Mouse (Mus musculus): ENCODE measurements around the gene Exoc3. TPM values are rescaled to one million over a fixed set of nuclear protein-coding genes. Genes with fewer than 3 reads are reported as not detected.

Gene Exoc3
- 50.2 and 55.9 TPM in 2 replicates for polyA plus RNA-seq (2014; fragmentation: Nextera tagmentation; extraction: Ambion mirVana)

DNA sequence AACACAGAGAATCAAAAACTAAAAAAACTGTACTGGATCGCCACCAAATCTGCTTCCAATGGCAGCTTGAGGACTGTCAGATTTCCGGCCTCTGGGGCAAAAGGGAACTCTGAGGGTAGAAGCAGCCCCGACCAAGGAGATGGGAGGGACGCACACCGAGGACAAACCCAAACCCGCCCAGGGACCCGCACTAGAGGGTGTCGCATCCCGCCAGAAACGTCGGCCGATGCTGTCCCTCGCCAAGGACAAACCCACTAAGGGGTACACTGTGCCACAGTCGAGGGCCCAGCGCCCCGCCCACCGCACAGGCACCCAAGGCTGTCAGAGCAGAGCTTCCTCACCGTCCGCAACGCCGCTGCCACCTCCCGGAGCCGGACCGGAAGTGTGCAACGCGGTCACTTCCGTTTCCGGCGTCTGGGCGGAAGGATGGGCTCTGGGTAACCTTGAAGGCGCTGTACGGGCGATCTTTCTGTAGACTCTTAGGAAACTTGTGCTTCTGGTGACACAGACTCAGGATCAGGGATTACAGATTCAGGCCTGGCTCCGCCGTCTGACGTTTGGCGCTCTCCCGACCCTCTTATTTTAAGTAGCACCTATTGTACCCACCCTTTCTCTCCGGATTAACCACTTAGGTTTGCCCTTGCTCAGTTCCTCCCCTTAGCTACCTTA, at the start of gene Exoc3:
Exoc3 (minus strand) TSS at position 416 of the 669 bp plus-strand sequence.
- under 1% methylated on average over 39 of the region's 39 CpGs for WGBS
- peak within 1 kb of the TSS; percentile 63 for H3K9ac ChIP-seq (ENCODE audit: low read depth, low read length)
- peak within 1 kb of the TSS; percentile 72 for H3K4me3 ChIP-seq (ENCODE audit: low read depth, low read length)
- no peaks in the 10 kb centered on the region; the same call in 1 of the 2 replicates for H3K36me3 ChIP-seq (ENCODE audit: control insufficient read depth, insufficient read depth, low read length)
- peak within 1 kb of the TSS; percentile 91 for H3K4me2 ChIP-seq
- H3K27me3 ChIP-seq (replicated peaks; ENCODE audit: control insufficient read depth, insufficient read depth, low read length) = no peaks in the 10 kb centered on the region
- peak within 1 kb of the TSS; percentile 58 for H3K27ac ChIP-seq (ENCODE audit: low read depth, low read length)
- H3K9me3 ChIP-seq (ENCODE audit: control insufficient read depth, low read length) = no peaks in the 10 kb centered on the region
- peak; percentile 98 for ATAC-seq (replicated peaks; ENCODE audit: low FRiP score)
- DNase-seq (ENCODE audit: low spot score) = peak; percentile 90
- H3K4me1 ChIP-seq (replicated peaks; ENCODE audit: control insufficient read depth, insufficient read depth, low read length) = 0 out of 2 replicates have a peak, but pooled peaks cover 3% of the 10 kb centered on the region

GRCm38 (mm10) chr13:74246494-74246893, 38.0 kb upstream of the Exoc3 start:
- Histone ChIP-seq H3K27ac (ENCODE audit: low read depth, low read length) (no peak overlapping the region), H3K4me1 (replicated peaks; ENCODE audit: control insufficient read depth, insufficient read depth, low read length) (peaks cover 7% of the 10 kb centered on the region; the same call in 1 of the 2 replicates), H3K27me3 (replicated peaks; ENCODE audit: control insufficient read depth, insufficient read depth, low read length) (no peaks in the 10 kb centered on the region), H3K9ac (ENCODE audit: low read depth, low read length) (no peak overlapping the region), H3K9me3 (ENCODE audit: control insufficient read depth, low read length) (no peaks in the 10 kb centered on the region), H3K4me3 (ENCODE audit: low read depth, low read length) (no peak overlapping the region), H3K4me2 (no peak overlapping the region), H3K36me3 (ENCODE audit: control insufficient read depth, insufficient read depth, low read length) (no peaks in the 10 kb centered on the region)
- DNase-seq (ENCODE audit: low spot score) = no peak
- peak; percentile 86 for ATAC-seq (replicated peaks; ENCODE audit: low FRiP score)

- Histone ChIP-seq H3K9me3 (ENCODE audit: control insufficient read depth, low read length) (no peaks in the 10 kb centered on the region), H3K36me3 (ENCODE audit: control insufficient read depth, insufficient read depth, low read length) (no peaks in the 10 kb centered on the region), H3K27ac (ENCODE audit: low read depth, low read length) (no peak overlapping the region), H3K9ac (ENCODE audit: low read depth, low read length) (no peak overlapping the region), H3K4me2 (no peak overlapping the region; the same call in 1 of the 2 replicates), H3K4me3 (ENCODE audit: low read depth, low read length) (no peak overlapping the region), H3K4me1 (replicated peaks; ENCODE audit: control insufficient read depth, insufficient read depth, low read length) (peaks cover 7% of the 10 kb centered on the region; the same call in 1 of the 2 replicates), H3K27me3 (replicated peaks; ENCODE audit: control insufficient read depth, insufficient read depth, low read length) (no peaks in the 10 kb centered on the region)
- ATAC-seq (replicated peaks; ENCODE audit: low FRiP score) (peak; percentile 57; the same call in 1 of the 2 replicates), DNase-seq (ENCODE audit: low spot score) (no peak)
- 59% methylated on average over 4 of the region's 4 CpGs for WGBS
Observed at GRCm38 (mm10) chr13:74245899-74246231, 37.3 kb upstream of the Exoc3 start.

DNA sequence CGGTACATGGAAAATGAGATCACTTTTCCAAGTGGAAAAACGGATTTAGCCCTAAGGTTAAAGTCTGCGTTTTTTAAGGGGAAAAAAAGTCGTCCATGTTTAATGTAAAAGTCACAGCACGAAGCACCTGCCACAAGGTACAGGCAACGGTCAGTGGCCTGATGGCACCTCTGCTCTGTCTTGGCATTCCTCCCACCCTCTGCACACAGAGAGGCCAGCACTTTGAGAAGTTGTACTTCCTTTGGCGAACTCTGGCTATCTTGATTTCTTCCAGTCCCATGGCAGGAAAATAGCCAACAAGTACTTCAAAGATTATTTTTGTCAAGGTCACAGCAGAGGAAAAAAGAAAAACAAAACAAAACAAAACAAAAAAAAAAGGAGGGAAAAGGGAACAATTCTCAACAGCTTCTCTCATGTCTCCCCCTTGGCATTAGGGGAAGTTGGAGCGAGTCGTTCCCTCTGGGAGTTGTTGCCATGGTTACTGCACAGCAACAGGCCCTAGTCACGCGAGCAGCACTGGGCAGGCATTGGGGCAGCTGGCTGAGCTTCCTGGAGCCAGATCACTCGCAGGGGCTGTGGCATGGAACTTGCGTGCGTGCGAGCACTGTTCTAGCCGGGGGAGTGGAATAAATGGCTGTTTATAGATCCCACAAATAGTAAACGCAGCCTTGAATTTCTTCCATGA, 36.8 kb upstream of the Exoc3 start:
- 47% methylated on average over 17 of the region's 17 CpGs for WGBS
- peak; percentile 36 for DNase-seq (ENCODE audit: low spot score)
- no peak overlapping the region for H3K27ac ChIP-seq (ENCODE audit: low read depth, low read length)
- peak; percentile 61; the same call in 1 of the 2 replicates for ATAC-seq (replicated peaks; ENCODE audit: low FRiP score)
- peaks cover 7% of the 10 kb centered on the region; the same call in 1 of the 2 replicates for H3K4me1 ChIP-seq (replicated peaks; ENCODE audit: control insufficient read depth, insufficient read depth, low read length)
- no peak overlapping the region for H3K9ac ChIP-seq (ENCODE audit: low read depth, low read length)
- no peak overlapping the region; the same call in 1 of the 2 replicates for H3K4me2 ChIP-seq
- no peaks in the 10 kb centered on the region for H3K36me3 ChIP-seq (ENCODE audit: control insufficient read depth, insufficient read depth, low read length)
- H3K9me3 ChIP-seq (ENCODE audit: control insufficient read depth, low read length) = no peaks in the 10 kb centered on the region
- H3K4me3 ChIP-seq (ENCODE audit: low read depth, low read length) = no peak overlapping the region
- no peaks in the 10 kb centered on the region for H3K27me3 ChIP-seq (replicated peaks; ENCODE audit: control insufficient read depth, insufficient read depth, low read length)

DNA sequence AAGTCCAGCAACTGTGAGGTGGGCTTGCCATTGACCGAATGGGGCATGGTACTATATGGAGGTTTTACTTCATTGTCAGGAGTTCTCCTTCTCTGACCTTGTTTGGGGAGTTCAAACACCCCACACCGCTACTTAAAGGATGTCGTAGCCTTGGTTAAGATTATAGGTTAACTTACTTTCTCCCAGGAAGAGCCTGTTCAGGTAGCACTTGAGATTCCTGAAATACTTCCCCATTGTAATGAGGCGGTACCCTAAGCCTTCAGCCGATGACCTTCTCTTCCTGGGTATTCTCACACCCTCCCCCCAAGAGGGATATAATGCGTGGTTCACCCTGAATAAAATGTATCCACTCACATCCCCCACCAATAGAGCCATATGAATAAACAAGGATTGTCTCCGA, 29.0 kb upstream of the Exoc3 start:
- no peak for ATAC-seq (replicated peaks; ENCODE audit: low FRiP score)
- no peaks in the 10 kb centered on the region for H3K36me3 ChIP-seq (ENCODE audit: control insufficient read depth, insufficient read depth, low read length)
- H3K9ac ChIP-seq (ENCODE audit: low read depth, low read length) = no peak overlapping the region
- H3K4me2 ChIP-seq = no peak overlapping the region
- no peaks in the 10 kb centered on the region for H3K27me3 ChIP-seq (replicated peaks; ENCODE audit: control insufficient read depth, insufficient read depth, low read length)
- H3K4me3 ChIP-seq (ENCODE audit: low read depth, low read length) = no peak overlapping the region
- no peak overlapping the region for H3K27ac ChIP-seq (ENCODE audit: low read depth, low read length)
- WGBS = 63% methylated on average over 7 of the region's 7 CpGs
- no peak for DNase-seq (ENCODE audit: low spot score)
- H3K4me1 ChIP-seq (replicated peaks; ENCODE audit: control insufficient read depth, insufficient read depth, low read length) = no peaks in the 10 kb centered on the region
- H3K9me3 ChIP-seq (ENCODE audit: control insufficient read depth, low read length) = no peaks in the 10 kb centered on the region

DNA sequence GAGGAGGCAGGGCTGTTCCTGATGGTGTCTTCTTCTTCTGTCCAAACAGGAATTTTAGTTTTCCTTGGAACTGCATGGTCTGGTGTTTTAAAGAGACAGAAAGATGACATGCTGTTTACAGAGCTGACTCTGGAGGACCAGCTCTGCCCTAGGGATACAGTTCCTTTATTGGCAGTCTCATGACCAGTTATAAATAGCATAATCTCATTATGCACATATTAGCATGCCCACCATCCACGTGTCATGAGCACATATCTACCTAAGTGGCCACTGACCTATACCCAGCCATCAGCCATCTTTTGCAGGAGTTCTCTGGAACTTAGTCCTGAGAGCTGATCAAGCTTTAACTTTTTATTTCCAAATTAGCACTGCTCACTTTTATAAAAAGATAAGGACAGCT, 12.1 kb upstream of the Exoc3 start:
- 32% methylated on average over 1 of the region's 1 CpGs for WGBS

GRCm38 (mm10) chr13:74218441-74218840, 9.9 kb upstream of the Exoc3 start:
- Histone ChIP-seq H3K4me3 (ENCODE audit: low read depth, low read length) (no peak overlapping the region), H3K4me1 (replicated peaks; ENCODE audit: control insufficient read depth, insufficient read depth, low read length) (no peaks in the 10 kb centered on the region), H3K9me3 (ENCODE audit: control insufficient read depth, low read length) (no peaks in the 10 kb centered on the region), H3K27ac (ENCODE audit: low read depth, low read length) (no peak overlapping the region), H3K9ac (ENCODE audit: low read depth, low read length) (no peak overlapping the region), H3K27me3 (replicated peaks; ENCODE audit: control insufficient read depth, insufficient read depth, low read length) (no peaks in the 10 kb centered on the region; the same call in 1 of the 2 replicates), H3K36me3 (ENCODE audit: control insufficient read depth, insufficient read depth, low read length) (no peaks in the 10 kb centered on the region), H3K4me2 (no peak overlapping the region)
- WGBS = 81% methylated on average over 3 of the region's 3 CpGs
- ATAC-seq (replicated peaks; ENCODE audit: low FRiP score) (no peak), DNase-seq (ENCODE audit: low spot score) (no peak)

More for the DNA sequence above, 12.1 kb upstream of the Exoc3 start:
- Histone ChIP-seq H3K36me3 (ENCODE audit: control insufficient read depth, insufficient read depth, low read length) (no peaks in the 10 kb centered on the region), H3K4me2 (no peak overlapping the region), H3K27me3 (replicated peaks; ENCODE audit: control insufficient read depth, insufficient read depth, low read length) (no peaks in the 10 kb centered on the region; the same call in 1 of the 2 replicates), H3K9me3 (ENCODE audit: control insufficient read depth, low read length) (no peaks in the 10 kb centered on the region), H3K27ac (ENCODE audit: low read depth, low read length) (no peak overlapping the region), H3K9ac (ENCODE audit: low read depth, low read length) (no peak overlapping the region), H3K4me3 (ENCODE audit: low read depth, low read length) (no peak overlapping the region), H3K4me1 (replicated peaks; ENCODE audit: control insufficient read depth, insufficient read depth, low read length) (no peaks in the 10 kb centered on the region)
- ATAC-seq (replicated peaks; ENCODE audit: low FRiP score) (no peak), DNase-seq (ENCODE audit: low spot score) (no peak)

GRCm38 (mm10) chr13:74208986-74209345, 434 bp upstream of the Exoc3 start:
- Histone ChIP-seq H3K27ac (ENCODE audit: low read depth, low read length) (peak overlapping the region; percentile 58), H3K9ac (ENCODE audit: low read depth, low read length) (peak overlapping the region; percentile 63), H3K4me2 (peak overlapping the region; percentile 91), H3K27me3 (replicated peaks; ENCODE audit: control insufficient read depth, insufficient read depth, low read length) (no peaks in the 10 kb centered on the region), H3K4me1 (replicated peaks; ENCODE audit: control insufficient read depth, insufficient read depth, low read length) (0 out of 2 replicates have a peak, but pooled peaks cover 3% of the 10 kb centered on the region), H3K9me3 (ENCODE audit: control insufficient read depth, low read length) (no peaks in the 10 kb centered on the region), H3K4me3 (ENCODE audit: low read depth, low read length) (peak overlapping the region; percentile 72), H3K36me3 (ENCODE audit: control insufficient read depth, insufficient read depth, low read length) (no peaks in the 10 kb centered on the region; the same call in 1 of the 2 replicates)
- WGBS = 19% methylated on average over 12 of the region's 12 CpGs
- peak; percentile 46 for ATAC-seq (replicated peaks; ENCODE audit: low FRiP score)
- DNase-seq (ENCODE audit: low spot score) = no peak

All from liver, embryonic 11.5 days (tissue).